Comparison of ENCODE assay signal across 9 mouse cellular contexts in genomic region chr3:60499157-60499578, GRCm38 (mm10). TPM values are rescaled to one million over a fixed set of nuclear protein-coding genes. Genes with fewer than 3 reads are reported as not detected.
DNase-seq lines count a peak whose midpoint lies in the region; ATAC-seq and TF ChIP-seq lines count a peak whose summit lies in the region.
"Had no signal": no experiment of that assay in that cellular context is flagged by ENCODE, and none has a peak within 500 bp of the region (broad histone marks: within the 10 kb centered on the region; RNA-seq: fewer than 3 reads in every experiment).

No protein-coding gene starts in this region.

- peak; percentile 36 for DNase-seq in kidney, adult 2 months
- DNase-seq in kidney, postnatal 10 days, result no peak
- DNase-seq in MEL-GATA-1-ER (ENCODE audit: extremely low read depth, low read depth), result peak; percentile 79
- peak; percentile 73 to 76 for DNase-seq in heart, adult 9 months (ENCODE audit: low spot score in 2 of 2)
- no peak for DNase-seq in cerebellum, adult 18-20 months
- DNase-seq in cerebellum, postnatal 25 days, result no peak
- no peak for DNase-seq in ovary, postnatal 10 days (ENCODE audit: low spot score)

- WGBS in kidney, adult 2 months, result 49% methylated on average over 6 of the region's 6 CpGs
- 7% methylated on average over 6 of the region's 6 CpGs for WGBS in liver, embryonic 15.5 days (ENCODE audit: insufficient replicate concordance)

- peak overlapping the region; percentile 86 for H3K4me2 ChIP-seq in liver, embryonic 15.5 days

- peak overlapping the region; percentile 100 for H3K9ac ChIP-seq in liver, embryonic 15.5 days

- H3K4me1 ChIP-seq in kidney, adult 2 months (ENCODE audit: control insufficient read depth, insufficient read depth, low read length), result peaks cover 19% of the 10 kb centered on the region; the same call in 1 of the 2 replicates
- peaks cover 55% of the 10 kb centered on the region for H3K4me1 ChIP-seq in liver, embryonic 15.5 days (replicated peaks)

- TF ChIP-seq CTCF in kidney, adult 2 months (conservative IDR thresholded peaks at IDR 0.05; ENCODE audit: insufficient read depth, insufficient read length, low read depth, low read length), result no peak

- peak overlapping the region; percentile 34 for H3K27ac ChIP-seq in kidney, adult 2 months (ENCODE audit: insufficient read depth, low read depth, low read length)
- H3K27ac ChIP-seq in liver, embryonic 15.5 days (replicated peaks), result peak overlapping the region; percentile 97
- H3K27ac ChIP-seq: left cerebral cortex, adult 2 months had no signal

- no peak overlapping the region for H3K4me3 ChIP-seq in kidney, adult 2 months (ENCODE audit: insufficient read depth, low read depth, low read length)
- peak overlapping the region; percentile 99 for H3K4me3 ChIP-seq in liver, embryonic 15.5 days (replicated peaks)
- H3K4me3 ChIP-seq: left cerebral cortex, adult 2 months had no signal

- ATAC-seq in liver, embryonic 15.5 days (ENCODE audit: insufficient read depth), result no peak

- no peaks in the 10 kb centered on the region for H3K27me3 ChIP-seq in kidney, adult 2 months (replicated peaks; ENCODE audit: control insufficient read depth, insufficient read depth, low read length)
- no peaks in the 10 kb centered on the region for H3K27me3 ChIP-seq in liver, embryonic 15.5 days

- TF ChIP-seq POLR2A in kidney, adult 2 months (IDR thresholded peaks at IDR 0.05; ENCODE audit: low read depth, low read length), result no peak

- no peaks in the 10 kb centered on the region for H3K36me3 ChIP-seq in kidney, adult 2 months (ENCODE audit: control insufficient read depth, insufficient read depth, low read length)
- H3K36me3 ChIP-seq in liver, embryonic 15.5 days (replicated peaks), result no peaks in the 10 kb centered on the region

- H3K9me3 ChIP-seq in liver, embryonic 15.5 days (replicated peaks), result no peaks in the 10 kb centered on the region

RNA-seq across cellular contexts. Expression of gene Mbnl1, which starts 26.5 kb away (rescaled TPM):
- 43.0 and 52.3 TPM in 2 replicates for polyA plus RNA-seq in kidney, adult 2 months (2012; rRNA removed)
- 88.5 and 93.9 TPM in 2 replicates for polyA plus RNA-seq in liver, embryonic 15.5 days (2015; fragmentation: Nextera tagmentation; extraction: Ambion mirVana)

Comparison
In these comparisons a context has a peak if more than half of its experiments do, and no peak if none do; other contexts are left out.
1. DNase-seq: peak in kidney, adult 2 months (single experiment), MEL-GATA-1-ER (single experiment) and heart, adult 9 months (2 of 2); none in kidney, postnatal 10 days (single experiment), cerebellum, adult 18-20 months (0 of 2), cerebellum, postnatal 25 days (0 of 2) and ovary, postnatal 10 days (single experiment).